ENCODE assay signal across 10 mouse cellular contexts in the genomic region with DNA sequence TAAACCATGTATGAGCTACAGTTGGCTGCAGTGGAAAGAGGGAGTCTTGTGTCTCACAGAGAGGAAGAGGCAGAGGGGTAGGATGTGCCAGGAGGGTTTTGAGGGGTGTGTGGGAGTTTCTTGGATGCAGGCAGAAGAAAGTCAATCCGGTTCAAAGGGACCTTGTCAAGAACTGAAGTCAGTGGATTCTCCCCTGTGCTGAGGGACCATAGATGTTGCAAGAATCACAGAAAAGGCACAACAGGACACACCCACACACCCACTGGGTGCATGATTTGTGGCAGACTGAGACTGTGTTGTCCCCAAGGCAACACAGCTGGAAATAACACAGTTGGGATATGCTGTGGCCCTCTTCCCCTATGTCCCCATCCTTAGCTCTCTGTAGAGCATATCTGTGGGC.
DNase-seq lines count a peak whose midpoint lies in the region; ATAC-seq and TF ChIP-seq lines count a peak whose summit lies in the region.
"Had no signal": no experiment of that assay in that cellular context is flagged by ENCODE, and none has a peak within 500 bp of the region (broad histone marks: within the 10 kb centered on the region; RNA-seq: fewer than 3 reads in every experiment).

No protein-coding gene starts in this region.

- intact Hi-C loops in left cerebral cortex, adult 2 months (cut with DNase I) = loop anchor here (2.0 kb wide), 1 partner anchor 54 kb away; no protein-coding TSS in a partner anchor

- H3K4me2 ChIP-seq in embryonic facial prominence, embryonic 13.5 days = no peak overlapping the region
- H3K4me2 ChIP-seq: neural tube, embryonic 13.5 days had no signal

- no peaks in the 10 kb centered on the region for H3K9me3 ChIP-seq in embryonic facial prominence, embryonic 13.5 days
- H3K9me3 ChIP-seq: neural tube, embryonic 13.5 days had no signal

- H3K27me3 ChIP-seq in embryonic facial prominence, embryonic 13.5 days = 0 out of 2 replicates have a peak, but pooled peaks cover 9% of the 10 kb centered on the region
- H3K27me3 ChIP-seq: neural tube, embryonic 13.5 days had no signal

- no peaks in the 10 kb centered on the region for H3K36me3 ChIP-seq in embryonic facial prominence, embryonic 13.5 days
- H3K36me3 ChIP-seq: neural tube, embryonic 13.5 days had no signal

- peaks cover 81% of the 10 kb centered on the region for H3K4me1 ChIP-seq in embryonic facial prominence, embryonic 13.5 days

- no peak for TF ChIP-seq CTCF in left cerebral cortex, adult 2 months (IDR thresholded peaks at IDR 0.05)

- no peak for ATAC-seq in embryonic facial prominence, embryonic 13.5 days (ENCODE audit: insufficient number of reproducible peaks, insufficient read depth, low FRiP score, low TSS enrichment, low read depth)
- peak; percentile 38; the same call in 1 of the 2 replicates for ATAC-seq in monocyte, adult 5-6 weeks (replicated peaks; ENCODE audit: insufficient number of reproducible peaks, low FRiP score, low TSS enrichment, poor library complexity, severe bottlenecking)

- no peak overlapping the region for H3K4me3 ChIP-seq in left cerebral cortex, adult 2 months
- no peak overlapping the region for H3K4me3 ChIP-seq in embryonic facial prominence, embryonic 13.5 days
- H3K4me3 ChIP-seq: neural tube, embryonic 13.5 days had no signal

- H3K27ac ChIP-seq in left cerebral cortex, adult 2 months = peak overlapping the region; percentile 64
- peak overlapping the region; percentile 41; the same call in 1 of the 2 replicates for H3K27ac ChIP-seq in embryonic facial prominence, embryonic 13.5 days

- H3K9ac ChIP-seq in embryonic facial prominence, embryonic 13.5 days = no peak overlapping the region

- no peak for DNase-seq in left cerebral cortex, adult 2 months (ENCODE audit: extremely low spot score in 1 of 2, low spot score in 2 of 2)
- no peak for DNase-seq in left cerebral cortex, adult 8-10 months (ENCODE audit: low spot score in 2 of 2)
- DNase-seq in gonadal fat pad, adult 2 months (ENCODE audit: low read depth) = peak; percentile 91
- DNase-seq in retina, embryonic 14.5 days (ENCODE audit: low spot score) = no peak
- DNase-seq in spleen, adult 12 weeks (ENCODE audit: low spot score) = no peak
- DNase-seq: heart, postnatal 14 days; layer of hippocampus, adult 9-11 months had no signal

- 76% methylated on average over 1 of the region's 1 CpGs for WGBS in embryonic facial prominence, embryonic 13.5 days
